Mouse (Mus musculus) limb, embryonic 12.5 days (tissue): ENCODE results near the gene Atad1. TPM values are rescaled to one million over a fixed set of nuclear protein-coding genes. Genes with fewer than 3 reads are reported as not detected.
A peak's percentile ranks its signal among the peaks of the same experiment; 100 is the strongest.

ENCODE experiments used
- ATAC-seq: fragments of 200-750 bp; cut with Nextera tagmentation; 2 replicates; pipeline ENCODE4 v1.8.0; 2017; ENCODE audit warnings: low read depth, moderate TSS enrichment; ENCODE audit not compliant: insufficient number of reproducible peaks, insufficient read depth, low FRiP score, low TSS enrichment
- H3K27ac ChIP-seq: fragments of 300-500 bp; sonication (generic); 2 replicates; pipeline ENCODE4 v1.5.1; 2016; ENCODE audit warnings: mild to moderate bottlenecking, moderate library complexity
- H3K27me3 ChIP-seq: fragments of 300-500 bp; sonication (generic); 2 replicates; pipeline ENCODE4 v1.6.1; 2016; ENCODE audit warnings: mild to moderate bottlenecking, moderate library complexity
- H3K36me3 ChIP-seq: fragments of 300-500 bp; sonication (generic); 2 replicates; pipeline ENCODE4 v1.6.1; 2016; ENCODE audit warnings: mild to moderate bottlenecking, moderate library complexity
- H3K4me1 ChIP-seq: fragments of 300-500 bp; sonication (generic); replicated peaks from 2 replicates; pipeline ENCODE4 v1.6.1; 2016
- H3K4me2 ChIP-seq: fragments of 300-500 bp; sonication (generic); 2 replicates; pipeline ENCODE4 v1.6.1; 2016; ENCODE audit warnings: mild to moderate bottlenecking, moderate library complexity
- H3K4me3 ChIP-seq: fragments of 300-500 bp; sonication (generic); replicated peaks from 2 replicates; pipeline ENCODE4 v1.5.1; 2016; ENCODE audit warnings: mild to moderate bottlenecking
- H3K9ac ChIP-seq: fragments of 300-500 bp; sonication (generic); replicated peaks from 2 replicates; pipeline ENCODE4 v1.6.1; 2016; ENCODE audit warnings: mild to moderate bottlenecking, moderate library complexity
- H3K9me3 ChIP-seq: fragments of 300-500 bp; sonication (generic); 2 replicates; pipeline ENCODE4 v1.6.1; 2016; ENCODE audit warnings: mild to moderate bottlenecking, moderate library complexity
- WGBS: fragments of 180-500 bp; shearing (Covaris S2); methylation state at CpG from one replicate; pipeline ENCODE4 v1.1.7; 2016; 5-methylcytosine and 5-hydroxymethylcytosine counted together
- polyA plus RNA-seq: library from polyadenylated mRNA; unstranded; fragments of >200 nt; fragmentation: Nextera tagmentation; extraction: Ambion mirVana; gene quantifications from 2 replicates; pipeline ENCODE4 v1.2.1, GENCODE M21; 2016

The Atad1 gene
- polyA plus RNA-seq, 1 experiment from 2014 or later: 65.8 TPM

DNA sequence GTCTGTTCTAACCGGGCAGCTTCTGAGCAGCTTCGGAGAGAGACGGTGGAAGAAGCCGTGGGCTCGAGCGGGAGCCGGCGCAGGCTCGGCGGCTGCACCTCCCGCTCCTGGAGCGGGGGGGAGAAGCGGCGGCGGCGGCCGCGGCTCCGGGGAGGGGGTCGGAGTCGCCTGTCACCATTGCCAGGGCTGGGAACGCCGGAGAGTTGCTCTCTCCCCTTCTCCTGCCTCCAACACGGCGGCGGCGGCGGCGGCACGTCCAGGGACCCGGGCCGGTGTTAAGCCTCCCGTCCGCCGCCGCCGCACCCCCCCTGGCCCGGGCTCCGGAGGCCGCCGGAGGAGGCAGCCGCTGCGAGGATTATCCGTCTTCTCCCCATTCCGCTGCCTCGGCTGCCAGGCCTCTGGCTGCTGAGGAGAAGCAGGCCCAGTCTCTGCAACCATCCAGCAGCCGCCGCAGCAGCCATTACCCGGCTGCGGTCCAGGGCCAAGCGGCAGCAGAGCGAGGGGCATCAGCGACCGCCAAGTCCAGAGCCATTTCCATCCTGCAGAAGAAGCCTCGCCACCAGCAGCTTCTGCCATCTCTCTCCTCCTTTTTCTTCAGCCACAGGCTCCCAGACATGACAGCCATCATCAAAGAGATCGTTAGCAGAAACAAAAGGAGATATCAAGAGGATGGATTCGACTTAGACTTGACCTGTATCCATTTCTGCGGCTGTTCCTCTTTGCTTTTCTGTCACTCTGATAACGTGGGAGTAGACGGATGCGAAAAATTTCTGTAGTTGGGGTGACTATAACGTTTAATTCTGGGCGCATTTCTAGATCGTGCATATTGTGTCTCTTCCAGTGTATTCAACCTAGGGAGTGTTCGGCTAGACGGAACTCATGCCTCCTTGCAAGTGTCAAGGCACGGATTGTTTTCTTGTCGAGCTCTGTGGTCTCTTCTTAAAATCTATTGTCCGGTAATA, 18.5 kb upstream of the Atad1 start:
- no peak for ATAC-seq
- no peaks in the 10 kb centered on the region for H3K36me3 ChIP-seq
- H3K27ac ChIP-seq: peak overlapping the region; percentile 99
- peaks cover 15% of the 10 kb centered on the region for H3K4me1 ChIP-seq
- H3K4me2 ChIP-seq: peak overlapping the region; percentile 95
- WGBS: under 1% methylated on average over 54 of the region's 69 CpGs
- H3K4me3 ChIP-seq: peak overlapping the region; percentile 96
- no peaks in the 10 kb centered on the region for H3K9me3 ChIP-seq
- peaks cover 15% of the 10 kb centered on the region for H3K27me3 ChIP-seq
- peak overlapping the region; percentile 97 for H3K9ac ChIP-seq

DNA sequence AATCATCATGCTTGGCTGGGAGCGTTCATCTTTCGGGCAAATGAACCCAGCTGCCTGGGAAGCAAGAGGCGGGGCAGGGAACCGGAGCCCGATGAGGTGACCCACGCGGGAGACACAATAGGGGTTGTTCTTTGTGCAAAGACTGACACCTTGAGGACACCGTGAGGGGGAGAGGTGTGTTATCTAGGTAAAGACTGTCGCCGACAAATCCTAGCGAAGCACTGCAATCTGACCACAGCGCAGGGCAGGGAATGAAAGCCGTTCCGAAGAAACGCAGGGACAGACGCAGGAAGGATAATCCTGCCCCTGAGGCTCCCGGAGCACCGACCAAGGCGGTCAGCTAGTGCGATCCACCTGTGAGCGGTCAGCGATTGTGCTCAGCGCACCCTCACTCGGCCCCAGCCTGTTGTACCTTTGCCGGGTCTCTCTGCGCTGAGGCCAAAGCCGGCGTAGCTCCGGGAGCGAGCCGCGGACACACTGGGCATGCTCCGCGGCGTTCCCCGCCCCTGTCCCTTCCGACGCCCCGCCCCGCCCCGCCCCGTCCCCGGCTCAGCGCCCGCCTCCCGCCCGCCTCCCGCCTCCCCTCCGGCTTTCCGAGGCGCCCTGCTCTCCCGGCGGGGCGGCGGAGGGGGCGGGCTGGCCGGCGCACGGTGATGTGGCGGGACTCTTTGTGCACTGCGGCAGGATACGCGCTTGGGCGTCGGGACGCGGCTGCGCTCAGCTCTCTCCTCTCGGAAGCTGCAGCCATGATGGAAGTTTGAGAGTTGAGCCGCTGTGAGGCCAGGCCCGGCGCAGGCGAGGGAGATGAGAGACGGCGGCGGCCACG, 17.5 kb upstream of the Atad1 start, which contains the start of gene Pten:
Gene Pten, plus strand, starts transcription at position 598 of the 826 bp plus-strand sequence.
- Histone ChIP-seq H3K9ac (peak within 1 kb of the TSS; percentile 97), H3K4me3 (peak within 1 kb of the TSS; percentile 96), H3K9me3 (no peaks in the 10 kb centered on the region), H3K4me1 (peaks cover 15% of the 10 kb centered on the region), H3K27ac (peak within 1 kb of the TSS; percentile 99), H3K4me2 (peak within 1 kb of the TSS; percentile 95), H3K27me3 (peaks cover 16% of the 10 kb centered on the region), H3K36me3 (no peaks in the 10 kb centered on the region)
- under 1% methylated on average over 73 of the region's 77 CpGs for WGBS
- ATAC-seq: peak; percentile 86

DNA sequence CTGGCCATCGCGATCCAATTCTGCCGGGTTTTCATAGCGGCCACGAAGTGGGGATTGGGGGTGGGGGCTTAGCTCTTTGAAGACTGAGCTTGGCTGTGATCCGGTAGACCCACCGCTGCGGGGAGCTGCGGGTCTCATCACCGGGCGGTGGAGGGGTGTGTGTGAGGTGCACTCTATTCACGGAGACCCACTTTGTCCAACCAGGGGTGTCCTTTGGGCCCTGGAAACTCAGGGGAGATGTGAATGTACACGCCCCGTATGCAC, 17.0 kb upstream of the Atad1 start:
- peaks cover 15% of the 10 kb centered on the region for H3K4me1 ChIP-seq
- H3K4me2 ChIP-seq: peak overlapping the region; percentile 95
- no peaks in the 10 kb centered on the region for H3K9me3 ChIP-seq
- no peaks in the 10 kb centered on the region for H3K36me3 ChIP-seq
- peak overlapping the region; percentile 96 for H3K4me3 ChIP-seq
- WGBS: 0% methylated on average over 14 of the region's 14 CpGs
- ATAC-seq: peak; percentile 69
- H3K27me3 ChIP-seq: peaks cover 16% of the 10 kb centered on the region
- peak overlapping the region; percentile 91 for H3K27ac ChIP-seq
- peak overlapping the region; percentile 75 for H3K9ac ChIP-seq

- Histone ChIP-seq H3K9me3 (no peaks in the 10 kb centered on the region), H3K4me1 (peaks cover 15% of the 10 kb centered on the region), H3K27me3 (peaks cover 16% of the 10 kb centered on the region), H3K27ac (peak overlapping the region; percentile 91), H3K9ac (peak overlapping the region; percentile 75), H3K4me3 (peak overlapping the region; percentile 96), H3K4me2 (peak overlapping the region; percentile 95), H3K36me3 (no peaks in the 10 kb centered on the region)
- peak; percentile 77 for ATAC-seq
- WGBS: under 1% methylated on average over 53 of the region's 53 CpGs
Observed at GRCm38 (mm10) chr19:32755792-32756635, 16.4 kb upstream of the Atad1 start.

DNA sequence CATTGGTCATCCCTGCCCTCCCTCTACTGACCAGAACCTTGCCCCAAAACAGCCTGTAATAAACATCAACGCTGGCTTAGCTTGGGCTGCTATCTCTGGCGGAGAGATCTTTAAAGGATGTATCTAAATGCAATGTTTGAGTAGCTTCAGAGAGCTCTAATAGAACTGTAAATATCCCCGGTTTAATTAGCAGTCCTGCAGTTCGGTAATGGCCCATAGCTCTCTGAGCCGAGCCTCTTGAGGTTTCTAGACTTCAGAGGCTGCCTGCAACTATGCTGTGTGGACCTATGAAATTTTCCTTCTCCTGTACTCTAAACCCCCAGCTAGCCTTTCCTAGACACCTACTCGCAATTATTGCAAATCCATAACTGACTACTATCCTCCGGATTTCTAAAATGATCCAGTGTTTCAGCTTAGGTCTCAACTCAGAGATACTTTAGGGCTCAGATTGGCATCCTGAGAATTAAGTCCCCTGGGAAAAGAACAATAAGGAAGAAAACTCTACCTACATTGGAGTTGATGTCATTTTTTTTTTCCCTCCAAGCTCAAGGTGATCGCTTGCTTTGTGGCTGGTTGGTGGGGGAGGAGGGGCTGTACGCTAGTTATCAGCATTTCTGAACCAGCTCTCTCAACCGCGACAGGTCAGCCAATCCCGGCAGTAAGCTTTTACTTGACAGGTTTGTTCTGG, 15.7 kb upstream of the Atad1 start:
- H3K4me1 ChIP-seq: peaks cover 8% of the 10 kb centered on the region
- H3K27me3 ChIP-seq: peaks cover 16% of the 10 kb centered on the region
- H3K27ac ChIP-seq: no peak overlapping the region
- 4% methylated on average over 12 of the region's 12 CpGs for WGBS
- H3K9me3 ChIP-seq: no peaks in the 10 kb centered on the region
- H3K4me2 ChIP-seq: peak overlapping the region; percentile 95
- H3K36me3 ChIP-seq: no peaks in the 10 kb centered on the region
- peak overlapping the region; percentile 96 for H3K4me3 ChIP-seq
- ATAC-seq: no peak
- peak overlapping the region; percentile 75 for H3K9ac ChIP-seq

GRCm38 (mm10) chr19:32754188-32755000, 14.8 kb upstream of the Atad1 start:
- H3K4me1 ChIP-seq: peaks cover 2% of the 10 kb centered on the region; the same call in 1 of the 2 replicates

GRCm38 (mm10) chr19:32753386-32753785, 13.8 kb upstream of the Atad1 start:
- H3K4me1 ChIP-seq: no peaks in the 10 kb centered on the region; the same call in 1 of the 2 replicates
- no peak overlapping the region for H3K27ac ChIP-seq
- no peaks in the 10 kb centered on the region for H3K36me3 ChIP-seq
- peaks cover 16% of the 10 kb centered on the region for H3K27me3 ChIP-seq
- no peak overlapping the region for H3K9ac ChIP-seq
- H3K4me2 ChIP-seq: no peak overlapping the region
- H3K4me3 ChIP-seq: no peak overlapping the region
- H3K9me3 ChIP-seq: no peaks in the 10 kb centered on the region
- no peak for ATAC-seq
- 71% methylated on average over 3 of the region's 3 CpGs for WGBS

More at GRCm38 (mm10) chr19:32754188-32755000, 14.8 kb upstream of the Atad1 start:
- Histone ChIP-seq H3K27me3 (peaks cover 16% of the 10 kb centered on the region), H3K9ac (no peak overlapping the region), H3K4me3 (no peak overlapping the region), H3K9me3 (no peaks in the 10 kb centered on the region), H3K27ac (no peak overlapping the region), H3K36me3 (no peaks in the 10 kb centered on the region), H3K4me2 (peak overlapping the region; percentile 95; the same call in 1 of the 2 replicates)
- 18% methylated on average over 15 of the region's 15 CpGs for WGBS
- no peak for ATAC-seq

GRCm38 (mm10) chr19:32752357-32752756, 12.8 kb upstream of the Atad1 start:
- 89% methylated on average over 6 of the region's 6 CpGs for WGBS
- no peak for ATAC-seq
- Histone ChIP-seq H3K4me3 (no peak overlapping the region), H3K27me3 (peaks cover 16% of the 10 kb centered on the region), H3K4me1 (no peaks in the 10 kb centered on the region; the same call in 1 of the 2 replicates), H3K9ac (no peak overlapping the region), H3K4me2 (no peak overlapping the region), H3K36me3 (no peaks in the 10 kb centered on the region), H3K27ac (no peak overlapping the region), H3K9me3 (no peaks in the 10 kb centered on the region)

DNA sequence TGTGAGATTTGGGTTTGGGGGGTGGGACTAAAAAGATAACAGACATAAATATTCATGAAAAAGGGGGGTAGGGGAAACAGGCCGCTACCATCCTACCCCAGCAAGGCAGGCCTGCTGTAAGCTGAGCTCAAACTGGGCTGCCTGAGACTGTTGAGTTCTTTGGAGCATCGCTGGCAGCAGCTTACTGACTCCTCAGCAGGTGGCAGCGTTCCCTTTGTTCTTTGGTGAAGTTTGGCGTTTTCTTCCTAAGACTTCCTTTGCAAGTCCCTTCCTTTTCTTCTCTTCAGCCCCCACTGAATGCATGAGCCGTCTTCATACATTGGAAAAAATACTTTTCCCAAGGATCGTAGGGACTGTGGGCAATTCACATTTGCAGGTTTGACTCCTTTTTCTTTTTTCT, 9.8 kb upstream of the Atad1 start:
- 23% methylated on average over 6 of the region's 6 CpGs for WGBS
- Histone ChIP-seq H3K27me3 (peaks cover 7% of the 10 kb centered on the region), H3K36me3 (no peaks in the 10 kb centered on the region), H3K9ac (no peak overlapping the region), H3K4me1 (no peaks in the 10 kb centered on the region; the same call in 1 of the 2 replicates), H3K4me3 (no peak overlapping the region), H3K9me3 (no peaks in the 10 kb centered on the region), H3K4me2 (no peak overlapping the region), H3K27ac (no peak overlapping the region)
- no peak for ATAC-seq
